Mouse (Mus musculus): Measurements from ENCODE around the gene Dand5.
"Not testable (repeated sequence)": the region's sequence is repeated elsewhere in the genome, so short reads cannot be mapped to it uniquely, and the experiment has no call there.

Gene Dand5

DNA sequence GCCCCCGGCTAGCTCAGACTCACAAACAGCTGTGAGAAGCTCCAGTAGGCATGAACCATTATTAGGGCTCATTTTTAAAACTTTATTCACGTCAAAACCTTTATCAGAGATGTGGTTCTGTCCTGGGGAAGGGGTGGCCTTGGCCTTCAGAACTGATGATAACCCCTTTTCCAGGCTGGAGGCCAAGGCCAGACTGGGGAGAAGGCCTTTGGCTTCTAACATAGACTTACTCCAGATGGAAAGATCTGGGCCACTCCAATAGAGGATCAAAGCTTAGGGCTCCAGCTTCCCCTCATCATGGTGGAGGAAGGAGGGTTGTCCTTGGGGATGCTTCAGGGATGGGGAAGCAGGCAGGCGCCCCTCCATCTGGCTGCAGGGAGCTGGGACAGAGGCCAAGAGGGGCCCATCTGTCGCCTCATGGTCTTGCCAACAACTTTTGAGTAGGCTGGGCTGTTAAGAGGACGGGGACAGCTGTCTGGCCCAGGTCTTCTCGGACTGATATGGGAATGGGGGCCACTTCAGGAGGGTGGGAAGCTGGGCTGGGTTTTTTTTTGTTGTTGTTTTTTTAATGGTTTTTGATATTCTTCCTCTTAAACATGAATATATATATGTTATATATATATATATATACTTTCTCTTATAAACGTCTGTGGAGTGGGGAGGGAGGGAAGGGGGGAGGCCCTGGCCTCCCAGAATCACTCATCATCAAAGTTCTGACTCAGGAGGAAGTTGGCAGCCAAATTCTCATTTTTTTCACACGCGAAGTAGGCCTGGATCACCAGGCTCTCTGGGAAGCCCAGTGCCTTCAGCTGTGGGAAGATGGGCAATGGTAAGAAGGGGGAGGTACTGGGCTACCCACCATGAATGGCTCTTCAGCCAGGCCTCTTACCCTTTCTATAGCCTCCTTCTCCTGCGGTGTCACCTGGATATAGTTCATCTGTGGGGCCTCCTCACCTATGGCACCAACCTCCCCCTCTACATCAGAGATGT, 12.5 kb upstream of the Dand5 start:
- peak; percentile 87 to 89 for DNase-seq (ENCODE audit: inconsistent age in 2 of 2, low spot score in 1 of 2)

DNA sequence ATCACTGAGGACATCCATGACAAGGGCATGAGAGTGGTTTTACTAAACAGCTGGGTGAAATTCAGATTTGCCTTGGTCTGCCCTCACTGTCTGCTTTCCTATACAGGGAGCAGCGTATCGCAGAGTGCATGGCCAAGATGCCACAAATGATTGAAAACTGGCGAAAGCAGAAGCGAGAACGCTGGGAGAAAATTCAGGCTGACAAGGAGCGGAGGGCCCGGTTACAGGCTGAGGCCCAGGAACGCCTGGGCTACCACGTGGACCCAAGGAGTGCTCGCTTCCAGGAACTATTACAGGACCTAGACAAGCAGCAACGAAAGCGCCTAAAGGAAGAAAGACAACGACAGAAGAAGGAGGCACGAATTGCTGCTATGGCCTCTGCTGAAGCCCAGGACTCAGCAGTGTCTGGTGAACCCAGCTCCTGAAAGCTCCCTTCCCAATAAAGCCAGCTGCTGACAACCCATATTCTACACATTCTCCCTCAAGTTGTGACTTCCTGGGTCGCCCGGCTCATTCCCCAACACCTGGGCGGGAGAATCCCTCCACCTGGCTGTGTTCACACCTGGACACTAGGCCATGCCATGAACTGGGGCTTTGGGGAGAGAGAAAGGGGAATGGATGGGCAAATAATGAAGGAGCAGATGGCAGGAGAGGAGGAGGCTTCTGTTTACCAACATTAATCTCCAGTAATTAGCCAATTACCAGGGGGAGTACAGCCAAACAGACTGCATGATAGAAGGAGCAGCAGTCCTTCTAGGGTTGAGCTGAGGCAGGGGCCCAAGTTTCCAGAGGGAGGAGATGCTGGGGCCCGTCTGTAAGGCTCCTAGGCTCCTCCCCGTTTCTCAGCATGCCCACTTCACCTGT, 11.6 kb upstream of the Dand5 start:
- peak in 1 of 2 experiments; percentile 48 for DNase-seq (ENCODE audit: inconsistent age in 2 of 2, low spot score in 1 of 2)

DNA sequence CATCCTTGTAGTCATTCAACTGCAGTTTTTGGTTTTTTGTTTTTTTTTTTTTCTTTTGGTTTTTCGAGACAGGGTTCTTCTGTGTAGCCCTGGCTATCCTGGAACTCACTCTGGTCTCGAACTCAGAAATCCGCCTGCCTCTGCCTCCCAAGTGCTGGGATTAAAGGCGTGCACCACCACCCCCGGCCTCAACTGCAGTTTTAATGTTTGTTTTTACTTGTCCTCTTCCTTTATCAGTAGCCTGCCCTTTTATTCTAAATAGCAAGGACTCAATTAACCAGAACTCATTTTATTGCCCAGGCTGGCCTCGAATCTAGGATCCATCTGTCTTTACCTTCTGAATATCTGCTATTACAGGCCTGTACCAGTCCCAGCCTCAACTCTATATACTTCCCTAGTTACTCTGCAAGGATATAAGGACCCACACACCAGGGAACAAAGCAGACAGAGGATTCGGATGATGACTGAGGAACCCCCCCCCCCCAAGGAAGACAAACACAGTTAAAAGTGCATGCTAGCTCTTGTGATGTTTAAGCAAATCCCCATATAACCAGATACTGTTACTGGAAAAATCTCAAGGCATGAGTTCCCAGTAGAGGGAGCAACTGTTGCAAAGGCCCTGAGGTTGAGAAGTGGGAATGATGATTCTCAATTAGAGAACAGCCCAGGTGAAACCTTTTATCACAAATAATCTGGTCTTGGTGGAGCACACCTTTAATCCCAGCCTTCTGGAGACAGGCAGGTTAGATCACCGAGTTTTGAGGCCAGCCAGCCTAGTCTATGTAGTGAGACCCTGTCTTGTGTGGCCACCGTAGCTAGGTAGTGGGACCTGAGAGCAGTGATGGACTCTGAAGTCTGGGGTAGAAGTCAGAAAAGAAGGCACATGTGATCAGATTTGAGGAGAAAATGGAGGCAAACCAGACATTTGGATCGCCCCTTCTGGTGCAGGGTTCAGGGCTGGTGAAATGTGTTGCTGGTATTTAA, 10.4 kb upstream of the Dand5 start:
- DNase-seq (ENCODE audit: inconsistent age in 2 of 2, low spot score in 1 of 2), result peak in 1 of 2 experiments; percentile 59

DNA sequence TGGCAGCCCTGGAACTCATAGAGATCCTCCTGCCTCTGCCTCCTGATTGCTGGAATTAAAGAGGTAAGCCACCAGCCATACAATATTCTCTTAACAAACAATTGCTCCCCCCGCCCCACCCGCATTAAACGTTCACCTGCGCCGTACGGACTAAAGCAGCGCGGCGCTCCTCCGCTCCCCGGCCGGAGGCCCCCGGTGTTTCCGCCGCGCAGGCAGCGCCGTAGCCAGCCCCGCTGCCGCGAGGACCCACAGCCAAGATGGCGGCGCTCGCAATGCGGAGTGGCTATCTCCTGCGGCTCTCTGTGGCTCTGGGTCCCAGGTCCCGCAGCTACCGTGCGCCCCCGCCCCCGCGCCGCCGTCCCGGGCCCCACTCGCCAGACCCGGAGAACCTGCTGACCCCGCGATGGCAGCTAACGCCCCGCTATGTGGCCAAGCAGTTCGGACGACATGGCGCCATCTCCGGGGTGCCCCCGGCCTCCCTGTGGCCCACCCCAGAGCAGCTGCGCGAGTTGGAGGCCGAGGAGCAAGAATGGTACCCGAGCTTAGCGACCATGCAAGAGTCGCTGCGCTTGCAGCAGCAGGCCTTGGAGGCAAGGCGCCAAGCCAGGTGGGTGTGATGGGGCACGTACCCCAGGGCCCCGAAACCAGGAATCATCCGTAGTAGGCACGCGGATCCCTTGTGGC, 9.6 kb upstream of the Dand5 start:
- DNase-seq (ENCODE audit: inconsistent age in 2 of 2, low spot score in 1 of 2), result peak; percentile 87 to 95

DNA sequence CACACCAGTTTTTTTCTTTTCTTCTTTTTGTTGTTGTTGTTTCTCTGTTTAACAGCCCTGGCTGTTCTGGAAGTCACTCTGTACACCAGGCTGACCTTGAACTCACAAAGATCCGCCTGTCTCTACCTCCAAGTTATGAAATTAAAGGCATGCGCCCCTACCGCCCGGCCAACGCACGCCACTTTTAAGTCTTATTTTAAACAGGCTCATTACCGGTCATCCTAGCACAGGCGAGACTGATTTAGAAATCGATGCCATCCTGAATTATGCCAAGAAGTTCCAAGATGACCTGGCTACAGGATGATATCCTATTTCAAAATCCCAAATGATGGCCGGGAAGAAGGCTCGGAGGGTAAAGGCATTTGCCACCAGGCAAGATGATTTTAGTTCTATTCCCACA, 8.9 kb upstream of the Dand5 start, which contains the start of gene Gadd45gip1:
TSS of gene Gadd45gip1 (plus strand) at position 33 of the 400 bp plus-strand sequence.
- peak; percentile 69 to 88 for DNase-seq (ENCODE audit: inconsistent age in 2 of 2, low spot score in 1 of 2)

DNA sequence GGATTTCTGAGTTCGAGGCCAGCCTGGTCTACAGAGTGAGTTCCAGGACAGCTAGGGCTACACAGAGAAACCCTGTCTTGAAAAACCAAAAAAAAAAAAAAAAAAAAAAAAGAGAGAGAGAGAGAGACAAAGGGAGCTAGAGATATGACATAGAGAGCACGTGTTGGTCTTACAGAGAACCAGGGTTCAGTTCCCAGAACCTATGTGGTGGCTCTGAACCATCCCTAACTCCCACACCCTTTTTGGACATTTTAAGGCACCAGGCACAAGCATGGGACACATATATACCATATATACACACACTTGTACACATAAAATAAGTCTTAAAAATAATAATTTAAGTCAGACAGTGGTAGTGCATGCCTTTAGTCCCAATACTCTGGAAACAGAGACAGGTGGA, 3.9 kb upstream of the Dand5 start:
- DNase-seq (ENCODE audit: inconsistent age in 2 of 2, low spot score in 1 of 2), result not testable (repeated sequence)

DNA sequence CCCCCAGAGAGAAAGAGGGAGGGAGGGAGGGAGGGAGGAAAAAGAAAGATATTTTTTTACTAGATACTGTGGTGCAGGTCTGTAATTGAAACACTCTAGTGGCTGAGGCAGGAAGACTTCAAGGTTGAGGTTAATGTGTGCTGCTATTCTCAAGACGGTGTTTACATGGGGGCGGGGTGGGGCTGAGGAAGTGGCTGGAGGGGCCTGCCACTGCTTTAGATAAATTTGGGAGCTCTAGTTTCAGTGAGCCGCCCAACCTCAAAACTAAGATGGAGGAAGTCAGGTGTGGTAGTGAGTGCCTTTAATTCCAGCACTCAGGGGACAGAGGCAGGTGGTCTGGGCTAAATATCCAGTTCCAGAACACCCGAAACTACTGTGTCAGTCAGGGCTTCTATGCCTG, 3.0 kb upstream of the Dand5 start:
- DNase-seq (ENCODE audit: inconsistent age in 2 of 2, low spot score in 1 of 2), result no peak

DNA sequence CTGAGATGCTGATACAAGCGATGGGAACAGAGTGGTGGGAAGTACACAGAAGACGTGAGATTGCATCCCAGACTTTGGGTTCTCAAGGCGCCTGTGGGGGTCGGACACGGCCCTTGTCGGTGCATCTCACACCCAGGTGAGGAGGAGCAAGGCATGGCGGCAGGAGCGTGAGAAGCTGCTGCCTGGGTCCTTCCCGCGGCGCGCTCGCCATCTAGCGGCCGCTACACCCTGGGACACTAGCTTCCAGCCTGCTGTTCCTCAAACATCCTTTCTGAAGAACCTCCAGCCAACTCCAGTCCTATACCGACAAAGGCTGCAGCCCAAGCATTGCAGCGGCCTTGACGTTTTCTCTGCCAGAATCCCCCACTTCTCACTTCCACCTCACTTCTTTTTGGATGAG, 1.0 kb upstream of the Dand5 start:
- DNase-seq (ENCODE audit: inconsistent age in 2 of 2, low spot score in 1 of 2), result peak; percentile 50 to 75

DNA sequence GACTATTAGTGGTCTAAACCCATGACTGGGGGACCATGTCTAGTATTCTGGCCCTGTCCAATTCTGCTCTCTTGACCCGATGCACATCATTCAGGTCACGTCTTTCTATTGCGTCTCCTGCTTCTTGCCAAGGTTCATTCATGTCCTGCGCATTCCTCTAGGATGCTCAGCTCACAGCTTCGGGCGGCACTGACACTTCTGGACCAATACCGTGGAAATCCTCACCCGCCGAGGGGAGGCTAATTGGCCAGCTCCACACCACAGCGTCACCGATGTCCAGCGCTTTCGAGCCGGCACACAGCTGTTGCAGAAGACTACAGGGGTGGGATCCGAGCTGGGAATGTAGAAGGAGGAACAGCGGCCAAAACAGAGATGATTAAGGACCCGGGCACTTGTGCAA, 6.5 kb downstream of the Dand5 start:
- peak in 1 of 2 experiments; percentile 33 for DNase-seq (ENCODE audit: inconsistent age in 2 of 2, low spot score in 1 of 2)

DNA sequence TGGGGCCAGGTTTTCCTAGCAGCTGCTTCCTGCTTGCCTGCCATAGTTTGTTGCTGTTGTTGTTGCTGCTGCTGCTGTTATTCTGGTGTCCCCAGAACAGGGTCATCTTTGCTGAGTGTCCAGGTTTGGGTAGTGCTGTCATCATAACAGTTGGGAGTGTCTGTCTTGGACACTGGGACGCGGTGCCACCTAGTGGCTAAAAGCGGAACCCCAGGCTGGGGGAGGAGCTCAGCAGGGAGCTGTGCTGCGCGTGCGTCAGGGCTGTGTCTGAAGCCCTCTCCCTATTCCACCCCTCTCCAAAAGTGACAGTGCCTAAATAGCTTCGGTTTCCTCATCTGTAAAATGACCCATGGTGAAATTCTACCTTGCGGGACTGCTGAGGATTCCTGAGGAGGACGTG, 7.1 kb downstream of the Dand5 start:
- DNase-seq (ENCODE audit: inconsistent age in 2 of 2, low spot score in 1 of 2), result peak; percentile 92 to 98

DNA sequence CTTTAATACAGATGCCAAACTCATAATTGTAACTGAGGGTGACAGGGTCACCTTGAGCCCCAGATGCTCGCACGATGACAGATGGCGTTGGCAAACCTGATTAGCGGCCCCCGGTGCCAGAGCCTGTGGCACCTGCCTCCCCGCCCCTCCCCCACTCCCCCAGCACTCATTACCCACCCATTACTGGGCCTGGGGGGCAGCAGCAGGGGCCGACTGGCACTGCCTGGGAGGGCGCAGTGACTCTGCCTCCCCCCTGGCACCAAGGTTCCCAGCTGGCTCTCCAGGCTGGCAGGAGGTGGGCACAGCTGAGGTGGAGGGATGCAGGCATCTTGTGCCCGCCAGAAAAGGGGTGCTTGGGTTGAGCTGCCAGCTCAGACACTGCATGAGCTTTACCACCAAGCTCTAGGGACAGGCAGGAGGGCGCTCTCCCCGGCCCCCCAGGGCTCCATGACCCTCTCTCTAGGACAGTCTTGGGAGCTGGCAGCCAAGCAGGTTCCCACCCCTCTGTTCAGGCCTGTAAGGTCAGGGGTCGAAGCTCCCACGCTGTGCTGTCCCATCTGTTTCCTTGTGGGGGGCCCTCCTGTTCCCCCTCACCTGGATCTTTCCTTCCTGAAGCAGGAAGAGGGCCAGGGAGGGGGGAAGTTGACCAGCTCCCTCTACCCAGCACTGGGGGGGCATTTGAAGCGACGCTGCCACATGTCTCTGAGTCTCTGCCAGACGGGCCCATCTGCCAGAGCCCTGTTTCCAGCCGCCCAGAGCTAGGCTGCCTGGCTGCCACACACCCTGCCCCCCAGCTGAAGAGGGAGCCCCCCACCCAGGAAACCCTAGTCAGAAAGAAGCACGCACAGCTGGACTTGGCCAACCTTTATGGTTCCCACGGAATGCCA, 7.8 kb downstream of the Dand5 start:
- DNase-seq (ENCODE audit: inconsistent age in 2 of 2, low spot score in 1 of 2), result peak in 1 of 2 experiments; percentile 51

DNA sequence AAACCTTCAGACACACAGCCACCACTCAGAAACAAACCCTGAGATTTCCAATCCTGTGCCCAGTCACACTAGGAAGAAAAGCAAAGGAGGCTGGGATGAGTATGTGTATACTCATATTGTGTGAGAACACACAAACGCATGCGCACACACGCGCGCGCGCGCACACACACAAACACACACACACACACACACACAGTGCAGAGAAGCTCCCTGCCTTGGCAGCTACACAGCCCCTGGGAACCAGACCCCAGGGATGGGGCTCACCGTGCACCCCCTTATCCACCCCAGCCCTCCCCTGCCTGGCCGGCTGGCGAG, 8.4 kb downstream of the Dand5 start:
- DNase-seq (ENCODE audit: inconsistent age in 2 of 2, low spot score in 1 of 2), result no peak

DNA sequence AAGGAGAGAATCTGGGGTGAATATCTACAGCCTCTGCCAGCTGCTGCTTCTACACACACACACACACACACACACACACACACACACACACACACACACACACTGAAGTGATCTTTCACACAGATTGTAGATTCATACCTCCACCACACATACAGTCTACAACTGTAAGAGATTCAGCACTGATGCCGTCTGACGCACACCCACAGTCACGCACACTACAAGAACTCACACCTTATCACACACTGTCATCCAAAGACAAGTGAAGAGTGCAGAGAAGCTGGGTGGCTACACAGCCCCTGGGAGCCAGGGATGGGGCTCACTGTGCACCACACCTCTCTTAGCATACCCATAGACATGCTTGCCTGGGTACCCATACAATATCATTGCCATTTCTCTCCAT, 8.8 kb downstream of the Dand5 start:
- DNase-seq (ENCODE audit: inconsistent age in 2 of 2, low spot score in 1 of 2), result no peak

DNA sequence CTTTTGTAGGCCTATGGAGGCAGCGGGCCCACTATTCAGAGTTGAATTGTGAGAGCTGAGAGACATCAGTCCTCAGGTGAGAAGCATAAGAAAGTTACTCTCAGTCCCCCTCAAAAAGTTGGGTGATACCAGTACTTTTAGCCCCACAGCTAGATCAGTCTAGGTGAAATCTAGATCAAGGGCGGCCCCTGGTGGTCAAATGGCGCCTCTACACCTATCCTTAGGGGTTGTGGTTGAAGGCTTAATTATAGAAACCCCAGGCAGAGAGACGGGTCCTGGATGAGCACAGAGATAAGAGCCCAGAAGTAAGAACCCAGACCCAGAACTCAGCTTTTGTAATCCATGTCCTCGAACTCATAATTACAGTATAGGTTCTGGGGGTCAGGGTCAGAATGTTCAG, 9.6 kb downstream of the Dand5 start:
- peak; percentile 78 to 94 for DNase-seq (ENCODE audit: inconsistent age in 2 of 2, low spot score in 1 of 2)

DNA sequence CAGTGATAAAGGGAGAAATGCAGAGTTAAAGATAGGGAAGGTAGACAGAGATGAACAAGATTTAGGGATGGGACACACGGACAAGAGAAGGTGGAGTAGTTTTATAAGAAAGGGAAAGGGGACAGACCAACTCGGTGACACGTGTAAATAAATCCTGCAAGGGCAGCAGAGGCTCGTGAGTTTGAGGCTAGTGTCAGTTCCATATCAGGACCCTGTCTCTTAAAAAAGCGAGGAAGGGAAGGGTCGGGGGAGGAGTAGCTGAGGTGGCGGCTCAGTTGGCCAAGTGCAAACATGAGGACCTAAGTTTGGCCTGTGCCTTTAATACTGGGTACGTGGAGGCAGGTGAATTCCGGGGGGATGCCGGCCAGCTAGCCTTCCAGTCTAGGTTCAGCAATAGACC, 11.3 kb downstream of the Dand5 start:
- DNase-seq (ENCODE audit: inconsistent age in 2 of 2, low spot score in 1 of 2), result no peak

DNA sequence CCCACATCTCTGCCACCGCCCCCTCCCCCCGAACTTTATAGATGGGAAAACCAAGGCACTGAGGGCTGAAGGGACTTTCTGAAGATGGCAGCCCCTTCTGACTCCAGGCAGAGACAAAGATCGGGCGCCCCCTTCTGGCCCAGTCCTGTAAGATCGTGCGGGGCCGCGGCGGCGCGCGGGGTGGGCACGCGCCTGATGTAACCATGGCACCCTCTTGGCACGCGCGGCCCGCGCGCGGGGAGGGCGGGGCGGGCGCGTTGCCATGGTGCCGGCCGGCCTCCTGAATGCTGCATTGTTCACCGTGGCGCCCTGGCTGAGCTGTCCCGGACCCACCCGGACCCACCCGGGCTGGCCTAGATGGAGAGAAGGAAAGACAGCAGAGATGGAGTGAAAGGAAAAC, 11.7 kb downstream of the Dand5 start:
- peak; percentile 93 to 98 for DNase-seq (ENCODE audit: inconsistent age in 2 of 2, low spot score in 1 of 2)

DNA sequence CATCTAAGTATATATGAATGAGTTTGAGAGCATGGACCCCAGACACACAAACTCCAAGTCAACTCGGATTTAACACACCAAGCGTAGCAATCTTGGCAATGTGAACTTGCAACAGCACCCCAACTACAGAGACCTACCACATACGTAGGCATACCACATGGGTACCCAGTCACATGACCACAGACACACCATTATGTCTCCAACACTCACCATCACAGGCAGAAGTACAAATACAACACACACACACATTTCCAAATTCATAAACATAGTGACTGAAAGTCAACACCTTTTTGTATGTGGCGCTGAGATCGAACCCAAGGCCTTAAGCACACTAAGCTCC, 12.7 kb downstream of the Dand5 start:
- no peak for DNase-seq (ENCODE audit: inconsistent age in 2 of 2, low spot score in 1 of 2)

DNA sequence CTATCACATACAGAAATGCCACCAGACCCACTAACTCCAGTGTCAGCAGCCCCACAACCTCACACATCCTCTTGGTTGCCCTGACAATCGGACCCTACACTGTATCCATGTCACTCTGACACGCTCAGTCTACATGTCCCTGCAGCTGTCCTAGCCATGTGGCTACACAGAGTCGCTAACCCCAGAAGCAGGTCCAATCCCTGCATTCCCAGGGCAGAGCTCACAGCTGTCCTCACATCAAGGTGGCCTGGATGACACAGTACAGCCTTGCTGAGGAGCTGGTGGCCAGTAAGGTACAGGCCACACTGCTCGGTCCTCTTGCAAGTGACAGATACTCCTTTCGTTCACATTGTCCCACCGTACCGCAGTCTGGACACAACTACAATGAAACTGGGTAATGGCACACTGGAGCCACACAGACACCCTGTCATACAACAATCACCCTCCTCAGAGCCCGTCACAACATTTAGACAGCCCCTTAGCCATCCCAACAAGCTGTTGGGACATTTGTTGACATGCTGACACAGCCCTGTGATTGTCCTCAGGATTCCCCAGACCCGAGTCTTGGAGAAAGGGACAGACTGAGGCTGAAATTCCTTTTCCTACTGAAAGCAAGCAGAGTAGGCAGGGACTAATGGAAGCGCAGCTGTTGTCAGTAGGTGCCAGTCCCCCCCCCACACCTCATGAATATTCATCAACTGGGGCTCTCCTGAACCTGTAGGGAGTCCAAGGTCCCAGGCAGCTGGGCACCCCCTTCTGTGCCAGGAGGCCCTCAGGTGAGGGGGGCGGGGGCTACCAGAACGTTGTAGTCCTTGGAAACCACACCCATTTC, 13.3 kb downstream of the Dand5 start:
- no peak for DNase-seq (ENCODE audit: inconsistent age in 2 of 2, low spot score in 1 of 2)
